Mouse (Mus musculus) kidney, embryonic 16.5 days (tissue): ENCODE measurements around the gene Eps8. TPM values are rescaled to one million over a fixed set of nuclear protein-coding genes. Genes with fewer than 3 reads are reported as not detected.
A peak's percentile ranks its signal among the peaks of the same experiment; 100 is the strongest.
"Not testable (repeated sequence)": the region's sequence is repeated elsewhere in the genome, so short reads cannot be mapped to it uniquely, and the experiment has no call there.

Experiments
- ATAC-seq: fragments of 200-750 bp; cut with Nextera tagmentation; 2 replicates; pipeline ENCODE4 v1.8.0; 2017; ENCODE audit warnings: moderate TSS enrichment; ENCODE audit not compliant: low FRiP score, low TSS enrichment
- H3K27ac ChIP-seq: fragments of 300-500 bp; sonication (generic); 2 replicates; pipeline ENCODE4 v1.5.1; 2014; ENCODE audit warnings: low read length
- H3K27me3 ChIP-seq: fragments of 300-500 bp; sonication (generic); 2 replicates; pipeline ENCODE4 v1.6.1; 2014; ENCODE audit warnings: low read length, control low read depth, mixed read lengths; ENCODE audit not compliant: insufficient read depth
- H3K36me3 ChIP-seq: fragments of 300-500 bp; sonication (generic); 2 replicates; pipeline ENCODE4 v1.6.1; 2014; ENCODE audit warnings: low read length, control low read depth, mixed read lengths; ENCODE audit not compliant: insufficient read depth
- H3K4me1 ChIP-seq: fragments of 300-500 bp; sonication (generic); 2 replicates; pipeline ENCODE4 v1.6.1; 2014; ENCODE audit warnings: low read length, control low read depth, mixed read lengths; ENCODE audit not compliant: insufficient read depth
- H3K4me2 ChIP-seq: fragments of 300-500 bp; sonication (generic); replicated peaks from 2 replicates; pipeline ENCODE4 v1.6.1; 2014; ENCODE audit warnings: low read depth, low read length
- H3K4me3 ChIP-seq: fragments of 300-500 bp; sonication (generic); 2 replicates; pipeline ENCODE4 v1.5.1; 2014; ENCODE audit warnings: mild to moderate bottlenecking, low read length
- H3K9ac ChIP-seq: fragments of 300-500 bp; sonication (generic); replicated peaks from 2 replicates; pipeline ENCODE4 v1.6.1; 2014; ENCODE audit warnings: low read length
- H3K9me3 ChIP-seq: fragments of 300-500 bp; sonication (generic); 2 replicates; pipeline ENCODE4 v1.6.1; 2016; ENCODE audit warnings: low read length, control low read depth
- WGBS: fragments of 180-500 bp; shearing (Covaris S2); extraction: QIAGEN DNeasy Blood & Tissue Kit; methylation state at CpG from one replicate; pipeline ENCODE4 v1.1.7; 2014; 5-methylcytosine and 5-hydroxymethylcytosine counted together
- polyA plus RNA-seq: library from polyadenylated mRNA; unstranded; fragments of >200 nt; fragmentation: Nextera tagmentation; extraction: Ambion mirVana; gene quantifications from 2 replicates; pipeline ENCODE4 v1.2.1, GENCODE M21; 2015

Eps8 gene
- polyA plus RNA-seq, 1 experiment from 2014 or later = 43.0 TPM

- Histone ChIP-seq H3K36me3 (no peaks in the 10 kb centered on the region), H3K27ac (no peak overlapping the region), H3K4me2 (no peak overlapping the region), H3K9me3 (no peaks in the 10 kb centered on the region), H3K9ac (no peak overlapping the region), H3K4me1 (0 out of 2 replicates have a peak, but pooled peaks cover 3% of the 10 kb centered on the region), H3K27me3 (no peaks in the 10 kb centered on the region), H3K4me3 (no peak overlapping the region)
- ATAC-seq = no peak
- 56% methylated on average over 2 of the region's 2 CpGs for WGBS
These were observed 163.0 kb downstream of the Eps8 start for GRCm38 (mm10) chr6:137491659-137492058.

GRCm38 (mm10) chr6:137490115-137490514 is 164.6 kb downstream of the Eps8 start:
- Histone ChIP-seq H3K4me2 (no peak overlapping the region), H3K27me3 (no peaks in the 10 kb centered on the region), H3K4me1 (0 out of 2 replicates have a peak, but pooled peaks cover 3% of the 10 kb centered on the region), H3K9ac (no peak overlapping the region), H3K9me3 (no peaks in the 10 kb centered on the region), H3K4me3 (no peak overlapping the region), H3K27ac (no peak overlapping the region), H3K36me3 (no peaks in the 10 kb centered on the region)
- WGBS = 89% methylated on average over 14 of the region's 14 CpGs
- ATAC-seq = no peak

GRCm38 (mm10) chr6:137487443-137487842 is 167.2 kb downstream of the Eps8 start:
- H3K9ac ChIP-seq = no peak overlapping the region
- no peak overlapping the region for H3K27ac ChIP-seq
- H3K27me3 ChIP-seq = no peaks in the 10 kb centered on the region
- WGBS = 48% methylated on average over 6 of the region's 6 CpGs
- no peaks in the 10 kb centered on the region for H3K36me3 ChIP-seq
- H3K9me3 ChIP-seq = no peaks in the 10 kb centered on the region
- ATAC-seq = peak; percentile 69; the same call in 1 of the 2 replicates
- no peak overlapping the region for H3K4me3 ChIP-seq
- H3K4me1 ChIP-seq = 0 out of 2 replicates have a peak, but pooled peaks cover 3% of the 10 kb centered on the region
- H3K4me2 ChIP-seq = no peak overlapping the region

- no peak overlapping the region for H3K9ac ChIP-seq
- ATAC-seq = no peak
- no peak overlapping the region for H3K4me2 ChIP-seq
- H3K4me1 ChIP-seq = 0 out of 2 replicates have a peak, but pooled peaks cover 3% of the 10 kb centered on the region
- H3K27ac ChIP-seq = no peak overlapping the region
- no peaks in the 10 kb centered on the region for H3K9me3 ChIP-seq
- H3K4me3 ChIP-seq = no peak overlapping the region
- H3K36me3 ChIP-seq = peaks cover 10% of the 10 kb centered on the region; the same call in 1 of the 2 replicates
- H3K27me3 ChIP-seq = no peaks in the 10 kb centered on the region
- 86% methylated on average over 7 of the region's 7 CpGs for WGBS
These were observed 171.8 kb downstream of the Eps8 start for GRCm38 (mm10) chr6:137482891-137483290.

- 95% methylated on average over 5 of the region's 5 CpGs for WGBS
- H3K27ac ChIP-seq, H3K27me3 ChIP-seq, H3K4me1 ChIP-seq, ATAC-seq, H3K4me2 ChIP-seq, H3K9ac ChIP-seq, H3K4me3 ChIP-seq: not testable (repeated sequence)
- peaks cover 11% of the 10 kb centered on the region for H3K9me3 ChIP-seq
- H3K36me3 ChIP-seq = peaks cover 11% of the 10 kb centered on the region
These were observed 179.0 kb downstream of the Eps8 start for GRCm38 (mm10) chr6:137475695-137476094.

- Histone ChIP-seq H3K9ac (no peak overlapping the region), H3K9me3 (peaks cover 11% of the 10 kb centered on the region), H3K27me3 (no peaks in the 10 kb centered on the region), H3K4me1 (peaks cover 5% of the 10 kb centered on the region; the same call in 1 of the 2 replicates), H3K36me3 (peaks cover 6% of the 10 kb centered on the region), H3K27ac (no peak overlapping the region), H3K4me2 (no peak overlapping the region), H3K4me3 (no peak overlapping the region)
- 70% methylated on average over 1 of the region's 1 CpGs for WGBS
- ATAC-seq = no peak
These were observed 181.2 kb downstream of the Eps8 start for GRCm38 (mm10) chr6:137473433-137473832.

GRCm38 (mm10) chr6:137472129-137472528 is 182.5 kb downstream of the Eps8 start:
- Histone ChIP-seq H3K9ac (no peak overlapping the region), H3K36me3 (peaks cover 6% of the 10 kb centered on the region), H3K4me3 (no peak overlapping the region), H3K27ac (no peak overlapping the region), H3K4me1 (peaks cover 5% of the 10 kb centered on the region; the same call in 1 of the 2 replicates), H3K9me3 (peaks cover 11% of the 10 kb centered on the region), H3K4me2 (no peak overlapping the region), H3K27me3 (no peaks in the 10 kb centered on the region)
- WGBS = 87% methylated on average over 9 of the region's 9 CpGs
- no peak for ATAC-seq

GRCm38 (mm10) chr6:137470901-137471598 is 183.6 kb downstream of the Eps8 start:
- 44% methylated on average over 11 of the region's 11 CpGs for WGBS

GRCm38 (mm10) chr6:137469541-137469940 is 185.1 kb downstream of the Eps8 start:
- Histone ChIP-seq H3K9ac (no peak overlapping the region), H3K27ac (no peak overlapping the region), H3K36me3 (no peaks in the 10 kb centered on the region), H3K9me3 (no peaks in the 10 kb centered on the region), H3K4me1 (peaks cover 5% of the 10 kb centered on the region; the same call in 1 of the 2 replicates), H3K4me3 (no peak overlapping the region), H3K4me2 (no peak overlapping the region), H3K27me3 (no peaks in the 10 kb centered on the region)
- no peak for ATAC-seq
- WGBS = over 99% methylated on average over 4 of the region's 4 CpGs

More at GRCm38 (mm10) chr6:137470901-137471598, 183.6 kb downstream of the Eps8 start:
- ATAC-seq = peak; percentile 73; the same call in 1 of the 2 replicates
- Histone ChIP-seq H3K9ac (no peak overlapping the region), H3K4me2 (no peak overlapping the region), H3K27ac (peak overlapping the region; percentile 51), H3K4me1 (peaks cover 5% of the 10 kb centered on the region; the same call in 1 of the 2 replicates), H3K36me3 (no peaks in the 10 kb centered on the region), H3K27me3 (no peaks in the 10 kb centered on the region), H3K9me3 (peaks cover 2% of the 10 kb centered on the region), H3K4me3 (no peak overlapping the region)

- ATAC-seq = no peak
- Histone ChIP-seq H3K9ac (no peak overlapping the region), H3K27me3 (no peaks in the 10 kb centered on the region), H3K9me3 (no peaks in the 10 kb centered on the region), H3K4me2 (no peak overlapping the region), H3K27ac (no peak overlapping the region), H3K4me3 (no peak overlapping the region), H3K4me1 (peaks cover 5% of the 10 kb centered on the region; the same call in 1 of the 2 replicates), H3K36me3 (no peaks in the 10 kb centered on the region)
- 86% methylated on average over 3 of the region's 3 CpGs for WGBS
These were observed 187.0 kb downstream of the Eps8 start for GRCm38 (mm10) chr6:137467696-137468095.
